Mouse (Mus musculus) forebrain, postnatal 0 days (tissue): ENCODE data around the gene Iqck. TPM values are rescaled to one million over a fixed set of nuclear protein-coding genes. Genes with fewer than 3 reads are reported as not detected.
A peak's percentile ranks its signal among the peaks of the same experiment; 100 is the strongest.

Experiments
- ATAC-seq: fragments of 200-750 bp; cut with Nextera tagmentation; 2 replicates; pipeline ENCODE4 v1.8.0; 2017; ENCODE audit warnings: mild to moderate bottlenecking, moderate library complexity
- DNase-seq: peaks from one replicate; pipeline ENCODE4 v3.0.0-alpha.2; 2015
- H3K27ac ChIP-seq: fragments of 300-500 bp; sonication (generic); 2 replicates; pipeline ENCODE4 v1.5.1; 2014; ENCODE audit warnings: low read depth, mild to moderate bottlenecking, antibody characterized with exemption, low read length, moderate library complexity, mixed read lengths
- H3K27me3 ChIP-seq: fragments of 300-500 bp; sonication (generic); 2 replicates; pipeline ENCODE4 v1.6.1; 2014; ENCODE audit warnings: mild to moderate bottlenecking, low read length, mixed read lengths; ENCODE audit not compliant: insufficient read depth
- H3K36me3 ChIP-seq: fragments of 300-500 bp; sonication (generic); 2 replicates; pipeline ENCODE4 v1.6.1; 2014; ENCODE audit warnings: mild to moderate bottlenecking, moderate library complexity; ENCODE audit not compliant: insufficient read depth
- H3K4me1 ChIP-seq: fragments of 300-500 bp; sonication (generic); 2 replicates; pipeline ENCODE4 v1.6.1; 2014; ENCODE audit warnings: antibody characterized with exemption; ENCODE audit not compliant: insufficient read depth
- H3K4me2 ChIP-seq: fragments of 300-500 bp; sonication (generic); 2 replicates; pipeline ENCODE4 v1.6.1; 2014; ENCODE audit warnings: low read depth, mild to moderate bottlenecking, moderate library complexity
- H3K4me3 ChIP-seq: fragments of 300-500 bp; sonication (generic); 2 replicates; pipeline ENCODE4 v1.5.1; 2014; ENCODE audit warnings: low read depth, low read length, mixed read lengths
- H3K9ac ChIP-seq: fragments of 300-500 bp; sonication (generic); 2 replicates; pipeline ENCODE4 v1.6.1; 2014; ENCODE audit warnings: mild to moderate bottlenecking
- H3K9me3 ChIP-seq: fragments of 300-500 bp; sonication (generic); 2 replicates; pipeline ENCODE4 v1.6.1; 2016; ENCODE audit warnings: low read length
- CTCF ChIP-seq: sonication (generic); IDR thresholded peaks from 2 replicates; pipeline ENCODE4 v1.5.1; 2016; ENCODE audit warnings: antibody characterized with exemption, control low read depth, low read depth
- WGBS: fragments of 180-500 bp; shearing (Covaris S2); extraction: QIAGEN DNeasy Blood & Tissue Kit; methylation state at CpG from one replicate; pipeline ENCODE4 v1.1.7; 2014; 5-methylcytosine and 5-hydroxymethylcytosine counted together
- polyA plus RNA-seq: library from polyadenylated mRNA; unstranded; fragments of >200 nt; fragmentation: Nextera tagmentation; extraction: Ambion mirVana; gene quantifications from 2 replicates; pipeline ENCODE4 v1.2.1, GENCODE M21; 2015
- total RNA-seq: library from RNA; depleted of rRNA; stranded (reverse); fragments of >200 nt; gene quantifications from 2 replicates; pipeline ENCODE4 v1.2.3, GENCODE M21; 2014

The Iqck gene
- total and polyA plus RNA-seq, 2 experiments from 2014 or later, result 6.2 to 7.1 TPM

DNA sequence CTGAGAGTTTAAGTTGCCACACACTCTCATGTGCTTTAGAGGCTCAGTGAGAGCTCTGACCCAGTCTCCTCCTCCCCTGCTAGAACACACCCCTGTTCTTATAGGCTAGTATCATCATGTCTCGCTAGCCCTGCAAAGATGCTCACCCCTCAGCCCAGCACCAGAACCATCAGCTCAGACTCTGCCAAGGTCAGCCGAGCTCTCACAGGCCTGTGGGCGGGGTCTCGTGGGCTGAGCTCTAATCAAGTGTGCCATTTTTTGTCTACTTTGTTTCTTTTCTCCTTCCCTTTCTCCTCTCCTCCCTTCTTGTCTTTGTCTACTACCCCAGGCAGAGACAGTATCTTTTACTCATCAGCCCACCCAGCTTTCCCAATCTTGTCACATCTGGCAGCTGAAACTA is 130.2 kb downstream of the Iqck start:
- no peaks in the 10 kb centered on the region; the same call in 1 of the 2 replicates for H3K36me3 ChIP-seq
- ATAC-seq (no peak), DNase-seq (no peak)
- no peak overlapping the region for H3K9ac ChIP-seq
- H3K27ac ChIP-seq, result no peak overlapping the region
- no peak for TF ChIP-seq CTCF
- H3K27me3 ChIP-seq, result no peaks in the 10 kb centered on the region
- WGBS, result 76% methylated on average over 4 of the region's 4 CpGs
- H3K9me3 ChIP-seq, result no peaks in the 10 kb centered on the region
- peaks cover 10% of the 10 kb centered on the region for H3K4me1 ChIP-seq
- no peak overlapping the region for H3K4me3 ChIP-seq
- no peak overlapping the region for H3K4me2 ChIP-seq

DNA sequence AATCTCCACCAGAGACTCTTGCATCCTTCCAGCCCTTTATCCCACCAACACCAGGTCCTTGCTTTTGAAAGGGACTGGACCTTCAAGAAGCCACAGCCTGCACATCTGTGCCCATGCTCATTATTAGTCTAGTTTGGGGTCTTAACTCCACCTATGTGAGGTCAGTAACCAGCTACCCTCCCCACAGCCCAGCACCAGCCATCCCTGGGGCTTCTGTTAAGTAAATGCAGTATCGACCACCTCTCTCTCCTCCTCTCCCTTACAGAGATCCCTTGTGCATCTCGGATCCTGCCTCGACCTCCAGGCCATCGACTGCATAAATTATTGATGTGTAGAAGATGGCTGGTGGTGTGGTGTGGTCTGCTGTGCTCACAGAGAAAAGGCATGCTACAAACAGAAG is 130.8 kb downstream of the Iqck start:
- DNase-seq (no peak), ATAC-seq (no peak)
- H3K9me3 ChIP-seq, result no peaks in the 10 kb centered on the region
- peaks cover 16% of the 10 kb centered on the region for H3K4me1 ChIP-seq
- no peak overlapping the region for H3K4me2 ChIP-seq
- 81% methylated on average over 4 of the region's 4 CpGs for WGBS
- TF ChIP-seq CTCF, result no peak
- no peak overlapping the region for H3K4me3 ChIP-seq
- H3K27ac ChIP-seq, result no peak overlapping the region
- no peaks in the 10 kb centered on the region for H3K27me3 ChIP-seq
- H3K36me3 ChIP-seq, result no peaks in the 10 kb centered on the region; the same call in 1 of the 2 replicates
- no peak overlapping the region for H3K9ac ChIP-seq

- H3K27me3 ChIP-seq, result no peaks in the 10 kb centered on the region
- 87% methylated on average over 5 of the region's 5 CpGs for whole genome bisulfite sequencing
These were observed 133.8 kb downstream of the Iqck start for GRCm38 (mm10) chr7:118989275-118989856.

DNA sequence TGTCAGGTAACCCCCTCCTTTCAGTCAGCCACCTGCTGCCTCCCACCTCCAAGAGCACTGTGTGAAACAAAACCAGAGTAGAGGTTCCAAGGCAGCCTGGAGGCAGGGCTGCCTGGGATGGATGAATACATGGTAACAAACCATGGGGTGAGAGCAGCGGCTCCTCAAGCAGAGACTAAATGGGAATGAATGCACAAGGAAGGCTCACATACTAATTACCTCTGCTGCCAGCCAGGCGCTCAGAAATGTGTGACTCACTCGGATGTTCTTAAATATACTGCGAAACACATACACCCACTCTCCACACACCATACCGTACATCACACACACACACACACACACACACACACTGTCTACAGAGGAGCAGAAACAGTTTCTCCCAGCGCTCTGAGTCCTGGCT is 134.7 kb downstream of the Iqck start:
- 28% methylated on average over 6 of the region's 6 CpGs for WGBS
- H3K27ac ChIP-seq, result peak overlapping the region; percentile 17
- no peaks in the 10 kb centered on the region for H3K9me3 ChIP-seq
- H3K9ac ChIP-seq, result no peak overlapping the region
- no peak overlapping the region for H3K4me3 ChIP-seq
- ATAC-seq, result peak; percentile 67
- H3K4me1 ChIP-seq, result peaks cover 40% of the 10 kb centered on the region
- no peaks in the 10 kb centered on the region for H3K27me3 ChIP-seq
- TF ChIP-seq CTCF, result no peak
- peak overlapping the region; percentile 17; the same call in 1 of the 2 replicates for H3K4me2 ChIP-seq
- peak; percentile 71 for DNase-seq
- no peaks in the 10 kb centered on the region for H3K36me3 ChIP-seq

More at GRCm38 (mm10) chr7:118989275-118989856, 133.8 kb downstream of the Iqck start:
- DNase-seq (no peak), ATAC-seq (no peak)
- Histone ChIP-seq H3K36me3 (no peaks in the 10 kb centered on the region), H3K9me3 (no peaks in the 10 kb centered on the region), H3K4me3 (no peak overlapping the region), H3K4me1 (peaks cover 38% of the 10 kb centered on the region), H3K9ac (no peak overlapping the region), H3K4me2 (no peak overlapping the region), H3K27ac (0 out of 2 replicates have a peak overlapping the region, but pooled peaks have one; percentile 17)
- TF ChIP-seq CTCF, result no peak

DNA sequence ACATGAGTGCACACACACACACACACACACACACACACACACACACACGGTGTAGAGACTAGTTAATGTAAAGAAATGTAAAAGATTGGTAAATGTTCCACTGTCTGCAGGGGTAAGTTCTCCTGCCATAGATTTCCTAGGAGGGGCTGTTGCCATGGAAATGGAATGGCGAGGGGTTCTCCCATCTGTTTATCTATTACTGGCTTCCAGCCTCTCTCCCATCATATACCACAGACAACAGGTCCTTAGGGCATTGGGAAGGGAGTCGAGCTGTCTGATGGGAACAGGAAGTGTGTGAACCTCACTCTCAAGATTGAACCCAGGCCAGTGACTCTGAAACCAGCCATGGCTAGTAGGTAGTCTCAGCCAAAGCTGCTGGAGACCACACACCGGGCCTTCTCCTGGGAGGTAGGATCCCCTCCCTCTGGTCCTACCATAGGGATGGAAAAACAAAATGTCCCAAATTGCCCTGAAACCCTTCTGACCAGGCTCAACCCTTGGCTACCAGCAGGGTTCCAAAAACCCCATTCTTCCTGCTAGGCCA is 135.9 kb downstream of the Iqck start:
- H3K4me3 ChIP-seq, result no peak overlapping the region
- DNase-seq, result peak; percentile 56
- H3K36me3 ChIP-seq, result no peaks in the 10 kb centered on the region
- WGBS, result 24% methylated on average over 4 of the region's 4 CpGs
- peak overlapping the region; percentile 74; the same call in 1 of the 2 replicates for H3K27ac ChIP-seq
- no peak for TF ChIP-seq CTCF
- H3K27me3 ChIP-seq, result no peaks in the 10 kb centered on the region
- H3K4me2 ChIP-seq, result peak overlapping the region; percentile 24; the same call in 1 of the 2 replicates
- H3K4me1 ChIP-seq, result peaks cover 46% of the 10 kb centered on the region
- ATAC-seq, result no peak
- H3K9me3 ChIP-seq, result no peaks in the 10 kb centered on the region
- H3K9ac ChIP-seq, result no peak overlapping the region

- no peaks in the 10 kb centered on the region for H3K36me3 ChIP-seq
- ATAC-seq, result no peak
- H3K27ac ChIP-seq, result peak overlapping the region; percentile 74
- H3K27me3 ChIP-seq, result no peaks in the 10 kb centered on the region
- WGBS, result 16% methylated on average over 6 of the region's 6 CpGs
- H3K4me2 ChIP-seq, result peak overlapping the region; percentile 69
- 0 out of 2 replicates have a peak overlapping the region, but pooled peaks have one; percentile 49 for H3K4me3 ChIP-seq
- no peaks in the 10 kb centered on the region for H3K9me3 ChIP-seq
- peaks cover 46% of the 10 kb centered on the region for H3K4me1 ChIP-seq
- TF ChIP-seq CTCF, result no peak
- no peak overlapping the region for H3K9ac ChIP-seq
- DNase-seq, result no peak
These were observed 136.6 kb downstream of the Iqck start for GRCm38 (mm10) chr7:118992080-118992560.
